Mouse (Mus musculus): Measurements from ENCODE around the gene Txlnb.

Txlnb gene

GRCm38 (mm10) chr10:17827391-17827790, 31.4 kb downstream of the Txlnb start:
- no peak for DNase-seq

- no peak for DNase-seq
Measured at GRCm38 (mm10) chr10:17829205-17829604, 33.2 kb downstream of the Txlnb start.

DNA sequence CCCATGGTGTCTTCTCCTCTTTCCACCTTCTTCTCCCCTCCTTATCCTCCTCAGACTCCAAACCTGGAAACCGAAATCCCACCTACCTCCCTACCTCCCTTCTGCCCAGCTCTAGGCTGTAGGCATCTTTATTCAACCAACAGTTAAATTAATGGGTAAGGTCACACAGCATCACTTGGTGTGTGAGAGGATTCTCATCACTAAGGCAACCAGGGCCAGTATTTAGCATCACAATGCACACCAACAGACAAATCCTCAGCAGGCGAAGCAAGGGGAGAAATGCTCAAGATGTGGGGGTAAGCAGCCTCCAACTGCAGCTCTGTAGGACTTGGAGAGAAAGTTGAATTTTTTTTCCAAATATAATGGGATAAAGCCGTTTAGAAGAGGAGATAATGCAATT, 35.0 kb downstream of the Txlnb start:
- DNase-seq, result no peak

DNA sequence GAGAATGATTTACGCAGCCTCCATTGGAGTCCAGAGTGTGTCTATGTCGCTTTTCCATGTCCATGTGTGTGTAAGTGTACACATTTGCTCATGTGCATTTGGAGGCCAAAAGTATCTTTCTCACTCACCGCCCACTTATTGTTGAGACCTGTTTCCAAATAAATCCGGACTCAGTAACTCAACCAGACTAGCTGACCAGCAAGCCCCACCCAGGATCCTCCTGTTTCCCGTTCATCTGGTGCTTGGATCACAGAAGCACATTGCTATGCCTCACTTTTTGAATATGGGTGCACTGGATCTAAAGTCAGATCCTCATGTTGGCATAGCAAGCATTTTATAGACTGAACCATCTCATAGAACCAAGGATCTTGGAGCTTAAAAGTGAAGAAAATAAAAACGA, 39.0 kb downstream of the Txlnb start:
- DNase-seq, result no peak

GRCm38 (mm10) chr10:17836275-17836674, 40.2 kb downstream of the Txlnb start:
- DNase-seq, result no peak

DNA sequence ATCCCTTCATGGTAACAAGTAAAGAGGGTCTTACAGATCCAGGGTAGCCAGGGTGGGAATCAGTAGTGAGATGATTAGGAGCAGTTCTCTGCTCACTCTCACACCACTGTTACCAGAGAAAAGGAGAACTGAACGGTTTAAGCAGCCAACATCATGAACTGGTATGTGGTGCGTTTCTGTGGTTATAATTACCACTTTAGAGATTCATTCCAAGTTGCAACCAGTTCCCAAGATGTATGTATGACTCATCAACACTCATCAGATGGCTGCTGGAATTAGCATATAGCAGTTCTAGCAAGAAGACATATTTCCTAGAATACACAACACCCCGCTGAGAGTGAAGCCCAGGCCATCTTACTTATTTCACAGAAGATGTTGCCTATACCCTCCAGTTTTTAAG, 46.0 kb downstream of the Txlnb start:
- DNase-seq, result no peak

GRCm38 (mm10) chr10:17844781-17845537, 48.9 kb downstream of the Txlnb start:
- no peak for DNase-seq

GRCm38 (mm10) chr10:17857647-17858261, 61.7 kb downstream of the Txlnb start:
- DNase-seq, result no peak

DNA sequence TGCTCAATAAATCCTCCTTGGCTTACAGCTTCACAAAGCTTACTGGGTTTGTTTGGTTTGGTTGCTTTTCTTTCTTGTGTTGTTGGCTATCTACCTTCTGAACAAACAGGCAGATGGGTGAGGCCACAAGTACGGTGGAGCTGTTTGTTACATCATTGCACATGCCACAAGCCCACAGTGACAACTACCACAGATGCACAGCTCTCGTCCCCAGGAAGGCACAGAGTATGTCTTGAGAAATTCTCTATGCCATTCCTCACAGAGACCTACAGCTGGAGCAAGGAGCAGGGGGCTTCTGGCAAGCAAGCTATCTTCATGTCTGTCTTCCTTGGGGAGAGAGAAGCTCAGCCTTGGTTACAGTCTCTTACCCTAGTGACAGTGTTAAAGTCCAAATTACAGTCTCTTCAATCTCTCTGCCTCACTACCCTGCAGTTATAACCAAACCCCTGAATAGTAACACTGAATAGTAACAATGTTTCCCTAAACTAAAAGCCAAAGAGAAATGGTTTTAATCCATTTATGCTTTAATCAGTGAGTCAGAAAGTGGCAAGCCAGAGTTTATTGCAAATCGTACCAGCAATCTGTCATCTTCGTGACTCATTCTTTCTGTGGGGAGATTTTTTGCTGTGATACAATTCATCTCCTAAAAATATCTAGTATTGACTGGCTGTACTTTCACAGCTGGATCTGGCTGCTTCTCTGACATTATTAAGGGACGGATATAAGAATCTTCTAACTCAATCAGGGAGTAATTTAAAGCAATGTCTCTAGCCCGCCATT, 64.9 kb downstream of the Txlnb start:
- no peak for DNase-seq

GRCm38 (mm10) chr10:17869822-17870662, 74.0 kb downstream of the Txlnb start:
- peak; percentile 38 to 42 for DNase-seq

- DNase-seq, result no peak
Measured at GRCm38 (mm10) chr10:17878002-17878919, 82.2 kb downstream of the Txlnb start.

- DNase-seq, result no peak
Measured at GRCm38 (mm10) chr10:17880038-17880437, 84.0 kb downstream of the Txlnb start.

- DNase-seq, result no peak
Measured at GRCm38 (mm10) chr10:17880724-17881123, 84.7 kb downstream of the Txlnb start.
